In the genomic region with DNA sequence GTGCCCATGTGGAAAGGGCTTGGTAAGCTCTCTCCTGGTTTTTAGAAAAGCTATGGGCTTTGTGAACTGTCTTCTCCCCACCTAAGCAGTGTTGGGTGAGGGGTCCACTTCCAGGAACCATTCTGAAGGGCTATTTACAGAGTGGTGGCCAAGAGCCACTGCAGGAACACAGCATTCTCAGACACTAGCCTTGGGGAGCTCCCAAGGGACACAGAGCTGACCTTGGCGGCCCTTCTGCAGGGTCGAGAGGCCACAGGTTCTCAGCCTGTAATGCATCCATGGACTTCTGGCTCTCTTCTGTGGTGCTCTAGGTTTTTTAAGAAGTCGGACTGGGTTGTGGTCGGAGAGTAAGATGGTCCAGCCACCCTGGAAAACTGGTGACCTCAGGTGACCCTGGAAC, we compare ENCODE assay signal across 1 mouse cellular context.
TF ChIP-seq lines count a peak whose summit lies in the region.

No protein-coding gene starts in this region.

TF ChIP-seq in myocyte, 11 proteins besides CTCF, POLR2A, EP300 and RAD21:
- TF ChIP-seq E2F4 (IDR thresholded peaks at IDR 0.05; ENCODE audit: insufficient read depth) (no peak), POLR2AphosphoS2 (IDR thresholded peaks at IDR 0.05; ENCODE audit: insufficient read length, low read depth) (no peak), USF1 (IDR thresholded peaks at IDR 0.05; ENCODE audit: low read depth) (no peak), MYOD1 (IDR thresholded peaks at IDR 0.05; ENCODE audit: control insufficient read depth in 1 of 3, insufficient read length in 2 of 3, low read depth in 2 of 3) (no peak), SRF (IDR thresholded peaks at IDR 0.05; ENCODE audit: control insufficient read depth, insufficient read length, low read depth) (no peak), MYOG (IDR thresholded peaks at IDR 0.05; ENCODE audit: control insufficient read depth in 1 of 3, insufficient read depth in 1 of 3, insufficient read length in 2 of 3, low read depth in 2 of 3) (no peak), REST (IDR thresholded peaks at IDR 0.05; ENCODE audit: insufficient read depth, insufficient read length) (no peak), MAX (IDR thresholded peaks at IDR 0.05; ENCODE audit: low read depth) (no peak), TCF3 (IDR thresholded peaks at IDR 0.05; ENCODE audit: insufficient read length, low read depth) (no peak), CEBPB (IDR thresholded peaks at IDR 0.05; ENCODE audit: insufficient read depth, poor library complexity, severe bottlenecking) (no peak), TCF12 (IDR thresholded peaks at IDR 0.05; ENCODE audit: insufficient read depth, poor library complexity, severe bottlenecking) (no peak)
